Mouse (Mus musculus) MEL (cell line): ENCODE data around the gene Ksr1. TPM values are rescaled to one million over a fixed set of nuclear protein-coding genes. Genes with fewer than 3 reads are reported as not detected.

Experiments used
- DNase-seq: peaks from one replicate; pipeline ENCODE4 v3.0.0; 2011; ENCODE audit warnings: low read depth, low spot score
- H3K27ac ChIP-seq: 2 replicates; pipeline ENCODE4 v1.5.1; 2012; ENCODE audit warnings: low read depth, mild to moderate bottlenecking, control low read depth, low read length, moderate library complexity; ENCODE audit not compliant: control insufficient read depth
- H3K27me3 ChIP-seq, 2 experiments: fragments of 150-350 bp in 1 of 2; sonication (generic) in 1 of 2; 2 replicates each; pipeline ENCODE4 v1.6.1; 2012; ENCODE audit warnings: low read length in 2 of 2, mild to moderate bottlenecking in 2 of 2, improper control_type of control experiment in 1 of 2, moderate library complexity in 1 of 2; ENCODE audit not compliant: insufficient read depth in 2 of 2, control insufficient read depth in 1 of 2
- H3K36me3 ChIP-seq, 2 experiments: 2 replicates each; pipeline ENCODE4 v1.6.1; 2012 to 2014; ENCODE audit warnings: low read length in 2 of 2, improper control_type of control experiment in 1 of 2, inconsistent platforms in 1 of 2, mild to moderate bottlenecking in 1 of 2; ENCODE audit not compliant: insufficient read depth in 2 of 2, control insufficient read depth in 1 of 2
- H3K4me1 ChIP-seq, 2 experiments: fragments of 150-350 bp in 1 of 2; sonication (generic) in 1 of 2; 2 replicates each; pipeline ENCODE4 v1.6.1; 2012; ENCODE audit warnings: low read length in 2 of 2, improper control_type of control experiment in 1 of 2, mild to moderate bottlenecking in 1 of 2; ENCODE audit not compliant: insufficient read depth in 2 of 2, control insufficient read depth in 1 of 2
- H3K4me3 ChIP-seq, 2 experiments: fragments of 150-350 bp in 1 of 2; sonication (generic) in 1 of 2; 2 replicates each; pipeline ENCODE4 v1.5.1; 2012; ENCODE audit warnings: low read depth in 2 of 2, low read length in 2 of 2, mild to moderate bottlenecking in 2 of 2, moderate library complexity in 2 of 2, control low read depth in 1 of 2, improper control_type of control experiment in 1 of 2; ENCODE audit not compliant: control insufficient read depth in 1 of 2, insufficient read depth in 1 of 2
- H3K79me2 ChIP-seq: 2 replicates; pipeline ENCODE4 v1.6.1; 2012; ENCODE audit warnings: mild to moderate bottlenecking, low read length, moderate library complexity; ENCODE audit not compliant: control insufficient read depth, poor library complexity, insufficient read depth
- H3K9ac ChIP-seq: 2 replicates; pipeline ENCODE4 v1.6.1; 2012; ENCODE audit warnings: low read depth, mild to moderate bottlenecking, control low read depth, low read length, moderate library complexity; ENCODE audit not compliant: control insufficient read depth, poor library complexity, severe bottlenecking
- H3K9me3 ChIP-seq: fragments of 150-350 bp; sonication (generic); replicated peaks from 2 replicates; pipeline ENCODE4 v1.6.1; 2012; ENCODE audit warnings: mild to moderate bottlenecking, low read length, improper control_type of control experiment, moderate library complexity; ENCODE audit not compliant: insufficient read depth
- CHD1 ChIP-seq: IDR thresholded peaks from 2 replicates; pipeline ENCODE4 v1.6.1; 2012; ENCODE audit warnings: low read depth, mild to moderate bottlenecking, inconsistent platforms, low read length, improper control_type of control experiment
- ELF1 ChIP-seq: IDR thresholded peaks from 2 replicates; pipeline ENCODE4 v1.6.1; 2014; ENCODE audit warnings: low read depth, mild to moderate bottlenecking, inconsistent platforms, low read length, improper control_type of control experiment, moderate library complexity
- EP300 ChIP-seq, 2 experiments: IDR thresholded peaks; 2 replicates each; pipeline ENCODE4 v1.6.1; 2011; ENCODE audit warnings: improper control_type of control experiment in 2 of 2, low read length in 2 of 2, low read depth in 1 of 2, mild to moderate bottlenecking in 1 of 2
- ETS1 ChIP-seq: IDR thresholded peaks from 2 replicates; pipeline ENCODE4 v1.6.1; 2012; ENCODE audit warnings: low read depth, mild to moderate bottlenecking, inconsistent platforms, low read length, improper control_type of control experiment, moderate library complexity
- GATA1 ChIP-seq: IDR thresholded peaks from 2 replicates; pipeline ENCODE4 v1.6.1; 2011; ENCODE audit warnings: low read depth, low read length, improper control_type of control experiment
- JUND ChIP-seq: IDR thresholded peaks from 2 replicates; pipeline ENCODE4 v1.6.1; 2011; ENCODE audit warnings: low read depth, mild to moderate bottlenecking, improper control_type of control experiment, low read length
- KAT2A ChIP-seq: conservative IDR thresholded peaks from 2 replicates; pipeline ENCODE4 v1.6.1; 2012; ENCODE audit warnings: low read depth, low read length, improper control_type of control experiment, inconsistent platforms
- MXI1 ChIP-seq: IDR thresholded peaks from 2 replicates; pipeline ENCODE4 v1.6.1; 2011; ENCODE audit warnings: mild to moderate bottlenecking, low read depth, low read length, improper control_type of control experiment
- MYC ChIP-seq: IDR thresholded peaks from 2 replicates; pipeline ENCODE4 v1.6.1; 2011; ENCODE audit warnings: low read depth, mild to moderate bottlenecking, low read length, improper control_type of control experiment, moderate library complexity
- NRF1 ChIP-seq: IDR thresholded peaks from 2 replicates; pipeline ENCODE4 v1.6.1; 2014; ENCODE audit warnings: low read depth, mild to moderate bottlenecking, inconsistent platforms, low read length, improper control_type of control experiment, moderate library complexity; ENCODE audit not compliant: poor library complexity, insufficient read depth, severe bottlenecking
- POLR2A ChIP-seq, 2 experiments: IDR thresholded peaks; 2 replicates each; pipeline ENCODE4 v1.6.1; 2011 to 2012; ENCODE audit warnings: low read length in 2 of 2, mild to moderate bottlenecking in 2 of 2, control low read depth in 1 of 2, improper control_type of control experiment in 1 of 2, low read depth in 1 of 2, moderate library complexity in 1 of 2; ENCODE audit not compliant: control insufficient read depth in 1 of 2, insufficient read depth in 1 of 2, poor library complexity in 1 of 2
- POLR2AphosphoS2 ChIP-seq: IDR thresholded peaks from 2 replicates; pipeline ENCODE4 v1.6.1; 2011; ENCODE audit warnings: low read length, improper control_type of control experiment
- POLR2AphosphoS5 ChIP-seq: IDR thresholded peaks from 2 replicates; pipeline ENCODE4 v1.6.1; 2012; ENCODE audit warnings: low read depth, borderline replicate concordance, mild to moderate bottlenecking, inconsistent platforms, low read length, moderate library complexity, mixed read lengths
- RAD21 ChIP-seq: IDR thresholded peaks from 2 replicates; pipeline ENCODE4 v1.6.1; 2011; ENCODE audit warnings: mild to moderate bottlenecking, low read depth, low read length, improper control_type of control experiment
- RCOR1 ChIP-seq: IDR thresholded peaks from 2 replicates; pipeline ENCODE4 v1.6.1; 2012; ENCODE audit warnings: low read depth, mild to moderate bottlenecking, inconsistent platforms, low read length, improper control_type of control experiment
- SIN3A ChIP-seq: IDR thresholded peaks from 2 replicates; pipeline ENCODE4 v1.6.1; 2012; ENCODE audit warnings: low read length, improper control_type of control experiment, inconsistent platforms
- SMC3 ChIP-seq: IDR thresholded peaks from 2 replicates; pipeline ENCODE4 v1.6.1; 2011; ENCODE audit warnings: low read depth, low read length, improper control_type of control experiment
- TCF12 ChIP-seq: IDR thresholded peaks from 2 replicates; pipeline ENCODE4 v1.6.1; 2014; ENCODE audit warnings: low read depth, mild to moderate bottlenecking, inconsistent platforms, low read length, improper control_type of control experiment, moderate library complexity
- USF2 ChIP-seq, 2 experiments: IDR thresholded peaks; 2 replicates each; pipeline ENCODE4 v1.6.1; 2011 to 2012; ENCODE audit warnings: improper control_type of control experiment in 2 of 2, low read length in 2 of 2, borderline replicate concordance in 1 of 2, inconsistent platforms in 1 of 2, low read depth in 1 of 2, mild to moderate bottlenecking in 1 of 2; ENCODE audit not compliant: insufficient read depth in 1 of 2
- ZC3H11A ChIP-seq: IDR thresholded peaks from 2 replicates; pipeline ENCODE4 v1.6.1; 2012; ENCODE audit warnings: low read depth, mild to moderate bottlenecking, inconsistent platforms, low read length, improper control_type of control experiment
- ZKSCAN1 ChIP-seq: IDR thresholded peaks from 2 replicates; pipeline ENCODE4 v1.6.1; 2012; ENCODE audit warnings: low read depth, mild to moderate bottlenecking, inconsistent platforms, low read length, improper control_type of control experiment, moderate library complexity
- ZMIZ1 ChIP-seq: IDR thresholded peaks from 2 replicates; pipeline ENCODE4 v1.6.1; 2012; ENCODE audit warnings: low read depth, mild to moderate bottlenecking, inconsistent platforms, low read length, improper control_type of control experiment, moderate library complexity
- ZNF384 ChIP-seq: IDR thresholded peaks from 2 replicates; pipeline ENCODE4 v1.6.1; 2012; ENCODE audit warnings: low read depth, mild to moderate bottlenecking, inconsistent platforms, low read length, improper control_type of control experiment
- polyA plus RNA-seq, 2 experiments: library from polyadenylated mRNA; stranded (reverse) in 1 of 2; unstranded in 1 of 2; fragments of >175 nt in 1 of 2; fragments of >200 nt in 1 of 2; gene quantifications; 2 replicates each; pipeline versions ENCODE4 v1.2.1 to v1.2.4; 2012; ENCODE audit warnings: low replicate concordance in 2 of 2, low read depth in 1 of 2; ENCODE audit not compliant: insufficient read length in 2 of 2, insufficient read depth in 1 of 2, missing spikeins in 1 of 2
- total RNA-seq: library from RNA; depleted of rRNA; stranded (reverse); fragments of 300-350 nt; gene quantifications from 2 replicates; pipeline ENCODE4 v1.2.3, GENCODE M21; 2012

Ksr1 gene
- total and polyA plus RNA-seq, 3 experiments = 9.7 to 18.4 TPM; not detected in 1

DNA sequence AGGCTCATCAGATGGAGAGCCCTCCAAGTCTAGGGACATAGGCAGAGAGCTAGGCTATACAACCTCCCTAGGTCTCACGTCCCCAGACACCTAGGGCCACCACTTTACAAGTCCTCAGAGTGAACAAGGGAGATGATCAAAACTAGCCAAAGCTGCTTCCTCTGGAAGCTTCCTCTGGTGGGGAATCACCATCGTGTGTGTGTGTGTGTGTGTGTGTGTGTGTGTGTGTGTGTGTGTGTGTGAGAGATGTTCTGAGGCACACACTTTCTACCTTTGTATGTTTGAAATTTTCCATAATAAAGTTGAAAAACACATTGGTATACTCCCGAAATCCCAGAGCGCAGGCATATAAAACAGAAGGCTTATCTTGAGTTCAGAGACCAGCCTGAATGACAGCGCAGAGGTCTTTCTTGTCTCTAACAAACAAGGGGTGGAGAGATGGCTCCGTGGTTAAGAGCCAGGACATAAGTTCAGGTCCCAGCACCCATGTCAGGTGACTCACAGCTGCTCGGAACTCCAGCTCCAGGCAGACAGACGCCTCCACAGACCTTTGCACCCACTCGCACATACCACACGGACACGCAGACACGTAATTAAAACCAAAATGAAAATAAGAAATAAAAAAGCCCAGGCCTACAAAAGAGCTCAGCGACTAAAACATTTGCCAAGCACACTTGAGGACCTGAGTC lies 11.6 kb downstream of the Ksr1 start:
- Histone ChIP-seq H3K27me3 (no peaks in the 10 kb centered on the region), H3K79me2 (0 out of 2 replicates have a peak, but pooled peaks cover 3% of the 10 kb centered on the region), H3K4me3 (no peak overlapping the region), H3K9ac (no peak overlapping the region), H3K27ac (no peak overlapping the region), H3K4me1 (peaks cover 0 to 6% of the 10 kb centered on the region in 2 experiments; a peak in 1 of 4 replicates), H3K9me3 (no peaks in the 10 kb centered on the region), H3K36me3 (no peaks in the 10 kb centered on the region; a peak in 1 of 4 replicates)
- DNase-seq = no peak
- TF ChIP-seq MXI1 (no peak), NRF1 (no peak), POLR2AphosphoS5 (no peak), POLR2AphosphoS2 (no peak), ZMIZ1 (no peak), SIN3A (no peak), CHD1 (no peak), USF2 (IDR thresholded peaks at IDR 0.05; ENCODE audit: borderline replicate concordance in 1 of 2, insufficient read depth in 1 of 2, low read depth in 1 of 2, low read length in 2 of 2) (no peak), SMC3 (no peak), KAT2A (no peak), RAD21 (no peak), ZKSCAN1 (no peak), ELF1 (no peak), ZC3H11A (no peak), ETS1 (no peak)

DNA sequence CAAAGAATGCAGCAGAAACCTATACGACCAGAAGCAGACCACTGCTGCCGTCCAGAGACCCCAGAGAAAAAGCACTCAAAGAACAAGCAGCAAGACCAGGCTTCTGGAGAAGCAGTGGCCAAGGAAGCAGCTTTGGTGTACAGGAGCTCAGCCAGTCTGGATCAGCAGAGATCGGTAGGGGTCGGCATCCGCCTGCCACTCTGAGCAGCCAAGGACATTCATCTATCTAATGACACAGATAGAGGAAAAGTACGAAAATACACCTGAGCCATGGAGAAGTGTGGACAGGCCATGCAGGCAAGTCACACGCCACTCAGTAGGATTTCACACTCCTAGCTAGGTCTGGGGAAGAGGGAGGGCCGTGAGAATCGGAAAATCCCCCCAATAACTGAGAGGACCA lies 12.2 kb downstream of the Ksr1 start:
- TF ChIP-seq MXI1 = no peak
- TF ChIP-seq MYC = no peak
- TF ChIP-seq GATA1 = no peak
- no peak for TF ChIP-seq SIN3A
- TF ChIP-seq RCOR1 = no peak
- no peak for TF ChIP-seq POLR2AphosphoS2
- TF ChIP-seq RAD21 = no peak
- no peak for TF ChIP-seq ZNF384
- TF ChIP-seq TCF12 = no peak
- TF ChIP-seq EP300 (IDR thresholded peaks at IDR 0.05; ENCODE audit: low read depth in 1 of 2, low read length in 2 of 2) = no peak
- TF ChIP-seq ELF1 = no peak
- no peak for TF ChIP-seq POLR2A (IDR thresholded peaks at IDR 0.05; ENCODE audit: control insufficient read depth in 1 of 2, insufficient read depth in 1 of 2, low read depth in 1 of 2, low read length in 2 of 2, poor library complexity in 1 of 2)
- no peak for TF ChIP-seq JUND
- no peak for TF ChIP-seq USF2 (IDR thresholded peaks at IDR 0.05; ENCODE audit: borderline replicate concordance in 1 of 2, insufficient read depth in 1 of 2, low read depth in 1 of 2, low read length in 2 of 2)
- no peak overlapping the region for H3K9ac ChIP-seq
- H3K36me3 ChIP-seq = no peaks in the 10 kb centered on the region; a peak in 1 of 4 replicates
- H3K4me3 ChIP-seq = no peak overlapping the region
- no peaks in the 10 kb centered on the region for H3K9me3 ChIP-seq
- no peak overlapping the region for H3K27ac ChIP-seq
- H3K27me3 ChIP-seq = no peaks in the 10 kb centered on the region
- no peak for DNase-seq
- H3K4me1 ChIP-seq = peaks cover 0 to 8% of the 10 kb centered on the region in 2 experiments; a peak in 1 of 4 replicates
- H3K79me2 ChIP-seq = 0 out of 2 replicates have a peak, but pooled peaks cover 3% of the 10 kb centered on the region
